Mouse (Mus musculus) embryo, embryonic 11.5 days (tissue): Measurements from ENCODE around the gene Tyrp1.

Experiments used
- DNase-seq: peaks from one replicate; pipeline ENCODE4 v3.0.0-alpha.2; 2012; ENCODE audit warnings: low read depth, low spot score

Gene Tyrp1

GRCm38 (mm10) chr4:80834050-80834449 lies at the start of gene Tyrp1:
Tyrp1 (plus strand) TSS chr4:80834123.
- no peak for DNase-seq

GRCm38 (mm10) chr4:80788339-80788738 lies 45.6 kb upstream of the Tyrp1 start:
- no peak for DNase-seq

- DNase-seq, result no peak
Observed at GRCm38 (mm10) chr4:80819511-80819910, 14.4 kb upstream of the Tyrp1 start.

GRCm38 (mm10) chr4:80821945-80822344 lies 12.0 kb upstream of the Tyrp1 start:
- no peak for DNase-seq

- no peak for DNase-seq
Observed at GRCm38 (mm10) chr4:80828232-80828631, 5.7 kb upstream of the Tyrp1 start.

GRCm38 (mm10) chr4:80839317-80839716 lies 5.4 kb downstream of the Tyrp1 start:
- no peak for DNase-seq

GRCm38 (mm10) chr4:80841980-80842379 lies 8.1 kb downstream of the Tyrp1 start:
- DNase-seq, result no peak

- DNase-seq, result no peak
Observed at GRCm38 (mm10) chr4:80843752-80844151, 9.8 kb downstream of the Tyrp1 start.

- DNase-seq, result no peak
Observed at GRCm38 (mm10) chr4:80846052-80846451, 12.1 kb downstream of the Tyrp1 start.

- DNase-seq, result no peak
Observed at GRCm38 (mm10) chr4:80852590-80853425, 18.9 kb downstream of the Tyrp1 start.

- no peak for DNase-seq
Observed at GRCm38 (mm10) chr4:80855495-80855894, 21.6 kb downstream of the Tyrp1 start.

GRCm38 (mm10) chr4:80862962-80863361 lies 29.0 kb downstream of the Tyrp1 start:
- DNase-seq, result no peak

- no peak for DNase-seq
Observed at GRCm38 (mm10) chr4:80863906-80864305, 30.0 kb downstream of the Tyrp1 start.

GRCm38 (mm10) chr4:80864511-80864922 lies 30.6 kb downstream of the Tyrp1 start:
- no peak for DNase-seq

GRCm38 (mm10) chr4:80866065-80866464 lies 32.1 kb downstream of the Tyrp1 start:
- DNase-seq, result peak; percentile 20

- DNase-seq, result no peak
Observed at GRCm38 (mm10) chr4:80869598-80869997, 35.7 kb downstream of the Tyrp1 start.

- DNase-seq, result peak; percentile 22
Observed at GRCm38 (mm10) chr4:80872847-80873644, 39.1 kb downstream of the Tyrp1 start.

- DNase-seq, result no peak
Observed at GRCm38 (mm10) chr4:80874121-80874859, 40.4 kb downstream of the Tyrp1 start.

GRCm38 (mm10) chr4:80875055-80875454 lies 41.1 kb downstream of the Tyrp1 start:
- DNase-seq, result no peak

GRCm38 (mm10) chr4:80881996-80882599 lies 48.2 kb downstream of the Tyrp1 start:
- DNase-seq, result no peak

- no peak for DNase-seq
Observed at GRCm38 (mm10) chr4:80886631-80887030, 52.7 kb downstream of the Tyrp1 start.

- DNase-seq, result no peak
Observed at GRCm38 (mm10) chr4:80891004-80891403, 57.1 kb downstream of the Tyrp1 start.
